Comparison of ENCODE assay signal across 17 mouse cellular contexts in the genomic region with DNA sequence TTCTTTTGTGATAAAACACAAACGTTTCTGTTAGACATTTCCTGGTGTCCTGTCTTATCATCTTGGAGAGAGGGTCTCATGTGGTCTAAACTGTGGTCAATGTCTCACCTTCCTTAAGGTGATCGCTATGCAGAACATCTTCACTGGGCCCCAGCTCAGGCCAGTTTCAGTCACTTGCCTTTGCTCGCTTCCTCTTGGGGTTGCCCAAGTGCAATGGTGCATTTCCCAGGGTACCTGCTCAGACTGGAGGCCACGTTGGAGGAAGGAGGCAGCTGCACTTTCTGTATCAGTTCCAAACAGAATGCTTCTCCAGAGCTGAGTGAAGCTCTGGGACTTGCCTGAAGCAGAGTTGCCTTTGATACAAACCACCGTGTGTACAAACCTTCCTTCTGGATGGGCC.
"Had no signal": no experiment of that assay in that cellular context is flagged by ENCODE, and none has a peak within 500 bp of the region (broad histone marks: within the 10 kb centered on the region; RNA-seq: fewer than 3 reads in every experiment).

No protein-coding gene starts in this region.

- DNase-seq: kidney, adult 2 months; kidney, postnatal 36 days; layer of hippocampus, adult 9-11 months; liver; liver, embryonic 13.5 days; lung, embryonic 14.5 days; midbrain, embryonic 14.5 days; right cerebral cortex, adult 18-20 months; right cerebral cortex, postnatal 14 days; right cerebral cortex, postnatal 4 days; thymus, postnatal 25 days had no signal

- H3K27ac ChIP-seq: kidney, postnatal 0 days; limb, embryonic 10.5 days; limb, embryonic 13.5 days; liver, embryonic 13.5 days; stomach, postnatal 0 days had no signal

- H3K9ac ChIP-seq: limb, embryonic 13.5 days; liver, embryonic 13.5 days; lung, embryonic 14.5 days had no signal

- H3K4me3 ChIP-seq: limb, embryonic 10.5 days; limb, embryonic 13.5 days; liver, embryonic 13.5 days had no signal

- H3K4me1 ChIP-seq: limb, embryonic 10.5 days had no signal

- H3K27me3 ChIP-seq: limb, embryonic 13.5 days; liver, embryonic 13.5 days had no signal

- H3K4me2 ChIP-seq: limb, embryonic 13.5 days; liver, embryonic 13.5 days; lung, embryonic 14.5 days; midbrain, embryonic 11.5 days had no signal

- ATAC-seq: intestine, postnatal 0 days had no signal

- H3K9me3 ChIP-seq: limb, embryonic 10.5 days; limb, embryonic 13.5 days; liver, embryonic 13.5 days had no signal
